Mouse (Mus musculus) liver, adult 2 months (tissue): ENCODE results near the gene Mttp. TPM values are rescaled to one million over a fixed set of nuclear protein-coding genes. Genes with fewer than 3 reads are reported as not detected.
A peak's percentile ranks its signal among the peaks of the same experiment; 100 is the strongest.

Experiments
- DNase-seq: peaks from one replicate; pipeline ENCODE4 v3.0.0-alpha.2; 2011; ENCODE audit warnings: low read depth, low spot score; ENCODE audit errors: extremely low read depth
- H3K27ac ChIP-seq: fragments of 200-500 bp; replicated peaks from 2 replicates; pipeline ENCODE4 v1.5.1; 2012; ENCODE audit warnings: low read depth, mild to moderate bottlenecking, control low read depth, inconsistent platforms, low read length; ENCODE audit not compliant: insufficient read depth
- H3K27me3 ChIP-seq: fragments of 200-500 bp; 2 replicates; pipeline ENCODE4 v1.6.1; 2012; ENCODE audit warnings: mild to moderate bottlenecking, moderate library complexity, low read length, inconsistent platforms; ENCODE audit not compliant: control insufficient read depth, insufficient read depth
- H3K36me3 ChIP-seq: fragments of 200-500 bp; 2 replicates; pipeline ENCODE4 v1.6.1; 2012; ENCODE audit warnings: low read length, inconsistent platforms; ENCODE audit not compliant: control insufficient read depth, insufficient read depth
- H3K4me1 ChIP-seq: fragments of 200-500 bp; 2 replicates; pipeline ENCODE4 v1.6.1; 2011; ENCODE audit warnings: low read length; ENCODE audit not compliant: control insufficient read depth, insufficient read depth
- H3K4me3 ChIP-seq: fragments of 200-500 bp; 2 replicates; pipeline ENCODE4 v1.5.1; 2011; ENCODE audit warnings: low read depth, mild to moderate bottlenecking, control low read depth, low read length, moderate library complexity; ENCODE audit not compliant: insufficient read depth
- H3K79me2 ChIP-seq: fragments of 200-500 bp; 2 replicates; pipeline ENCODE4 v1.6.1; 2012; ENCODE audit warnings: inconsistent platforms, mild to moderate bottlenecking, low read length, moderate library complexity; ENCODE audit not compliant: control insufficient read depth, insufficient read depth
- H3K9ac ChIP-seq: fragments of 200-500 bp; 2 replicates; pipeline ENCODE4 v1.6.1; 2012; ENCODE audit warnings: low read depth, mild to moderate bottlenecking, control low read depth, inconsistent platforms, low read length
- CTCF ChIP-seq: fragments of 200-500 bp; IDR thresholded peaks from 2 replicates; pipeline ENCODE4 v1.5.1; 2011; ENCODE audit warnings: low read depth, low read length, control low read depth
- POLR2A ChIP-seq: fragments of 200-500 bp; IDR thresholded peaks from 2 replicates; pipeline ENCODE4 v1.6.1; 2011; ENCODE audit warnings: low read length, control low read depth; ENCODE audit not compliant: insufficient read depth; ENCODE audit errors: extremely low read depth
- WGBS: fragments of 180-500 bp; shearing (Covaris S2); methylation state at CpG from one replicate; pipeline ENCODE4 v1.1.7; 2018; 5-methylcytosine and 5-hydroxymethylcytosine counted together
- polyA plus RNA-seq: library from polyadenylated mRNA; depleted of rRNA; stranded (reverse); fragments of >200 nt; gene quantifications from 2 replicates; pipeline ENCODE4 v1.2.3, GENCODE M21; 2012
- total RNA-seq: library from RNA; depleted of rRNA; stranded (reverse); fragments of >200 nt; gene quantifications from 2 replicates; pipeline ENCODE4 v1.2.3, GENCODE M21; 2014

The Mttp gene
- total and polyA plus RNA-seq, 2 experiments, result 51.7 to 204 TPM

DNA sequence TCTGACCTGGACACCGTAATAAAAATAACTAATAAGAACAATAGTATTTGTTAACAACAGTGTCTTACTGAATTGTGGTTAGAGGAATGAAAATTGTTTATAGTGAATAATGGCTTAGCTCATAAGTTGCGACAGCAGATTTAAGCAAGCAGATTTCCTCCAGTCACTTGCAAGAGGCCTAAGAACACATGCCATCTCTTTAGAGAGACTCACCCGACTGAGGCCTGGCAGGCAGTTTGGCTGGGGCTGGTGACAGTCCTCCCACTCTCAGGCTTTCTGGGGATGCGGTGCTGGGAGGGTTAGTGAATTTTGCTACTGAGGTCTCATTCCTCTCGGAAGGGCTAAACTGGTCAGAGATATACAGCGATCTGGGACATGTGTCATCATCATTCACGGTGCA lies 38.6 kb upstream of the Mttp start:
- 92% methylated on average over 7 of the region's 7 CpGs for WGBS
- Histone ChIP-seq H3K27ac (no peak overlapping the region), H3K79me2 (no peaks in the 10 kb centered on the region), H3K9ac (no peak overlapping the region), H3K27me3 (no peaks in the 10 kb centered on the region), H3K36me3 (no peaks in the 10 kb centered on the region), H3K4me3 (no peak overlapping the region), H3K4me1 (no peaks in the 10 kb centered on the region)
- no peak for DNase-seq
- TF ChIP-seq CTCF, result no peak
- no peak for TF ChIP-seq POLR2A

- TF ChIP-seq POLR2A (no peak), CTCF (no peak)
- H3K79me2 ChIP-seq, result no peaks in the 10 kb centered on the region
- H3K4me3 ChIP-seq, result no peak overlapping the region
- H3K9ac ChIP-seq, result no peak overlapping the region
- 67% methylated on average over 2 of the region's 2 CpGs for WGBS
- H3K27me3 ChIP-seq, result no peaks in the 10 kb centered on the region
- no peaks in the 10 kb centered on the region for H3K36me3 ChIP-seq
- H3K4me1 ChIP-seq, result no peaks in the 10 kb centered on the region
- peak; percentile 7 for DNase-seq
- no peak overlapping the region for H3K27ac ChIP-seq
Observed at GRCm38 (mm10) chr3:138182019-138182418, 37.3 kb upstream of the Mttp start.

DNA sequence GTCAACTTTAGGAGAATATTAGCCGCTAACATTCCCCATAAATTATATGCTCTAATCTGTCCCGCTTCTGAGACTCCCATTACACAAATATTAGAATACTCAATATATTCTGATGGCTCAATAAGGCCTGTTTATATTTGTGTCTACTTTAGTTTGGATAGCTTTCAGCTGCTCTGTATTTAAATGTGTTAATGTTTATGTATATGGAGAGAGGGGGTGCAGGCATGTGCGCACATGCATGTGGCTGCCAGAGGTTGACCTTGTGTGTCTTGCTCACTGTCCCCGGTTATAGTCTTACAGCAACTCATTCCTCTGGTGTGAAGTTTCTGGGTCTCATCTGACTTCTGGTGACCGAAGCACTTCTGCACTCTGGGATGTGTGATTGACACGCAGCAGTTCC lies 30.8 kb upstream of the Mttp start:
- no peak overlapping the region for H3K4me3 ChIP-seq
- no peaks in the 10 kb centered on the region for H3K79me2 ChIP-seq
- H3K4me1 ChIP-seq, result no peaks in the 10 kb centered on the region
- H3K27me3 ChIP-seq, result no peaks in the 10 kb centered on the region
- WGBS, result 85% methylated on average over 6 of the region's 6 CpGs
- no peak for TF ChIP-seq POLR2A
- TF ChIP-seq CTCF, result no peak
- no peak for DNase-seq
- no peaks in the 10 kb centered on the region for H3K36me3 ChIP-seq
- no peak overlapping the region for H3K27ac ChIP-seq
- H3K9ac ChIP-seq, result no peak overlapping the region

DNA sequence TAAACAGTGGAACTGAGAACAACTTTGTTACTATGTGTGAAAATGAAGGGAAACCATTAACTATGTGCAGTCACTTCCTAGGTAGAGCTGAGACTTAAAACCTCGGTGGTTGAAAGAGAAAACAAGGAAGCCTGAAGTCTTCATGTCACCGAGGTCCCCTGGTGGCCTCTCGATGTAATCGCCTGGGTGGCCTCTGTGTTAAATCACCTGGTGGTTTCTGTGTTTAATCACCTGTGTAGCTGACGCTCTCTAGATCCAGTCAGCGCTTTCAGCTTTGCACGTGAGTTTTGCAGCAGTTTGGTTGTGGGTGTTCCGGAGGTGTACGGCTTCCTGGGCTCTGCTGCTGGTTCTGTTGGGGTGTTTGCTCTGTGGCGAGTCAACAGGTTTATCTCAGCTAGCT lies 28.5 kb upstream of the Mttp start:
- no peak for DNase-seq
- no peak overlapping the region for H3K9ac ChIP-seq
- no peaks in the 10 kb centered on the region for H3K4me1 ChIP-seq
- no peak overlapping the region for H3K27ac ChIP-seq
- H3K36me3 ChIP-seq, result no peaks in the 10 kb centered on the region
- H3K27me3 ChIP-seq, result no peaks in the 10 kb centered on the region
- WGBS, result 81% methylated on average over 10 of the region's 10 CpGs
- H3K79me2 ChIP-seq, result no peaks in the 10 kb centered on the region
- TF ChIP-seq POLR2A (no peak), CTCF (no peak)
- no peak overlapping the region for H3K4me3 ChIP-seq

DNA sequence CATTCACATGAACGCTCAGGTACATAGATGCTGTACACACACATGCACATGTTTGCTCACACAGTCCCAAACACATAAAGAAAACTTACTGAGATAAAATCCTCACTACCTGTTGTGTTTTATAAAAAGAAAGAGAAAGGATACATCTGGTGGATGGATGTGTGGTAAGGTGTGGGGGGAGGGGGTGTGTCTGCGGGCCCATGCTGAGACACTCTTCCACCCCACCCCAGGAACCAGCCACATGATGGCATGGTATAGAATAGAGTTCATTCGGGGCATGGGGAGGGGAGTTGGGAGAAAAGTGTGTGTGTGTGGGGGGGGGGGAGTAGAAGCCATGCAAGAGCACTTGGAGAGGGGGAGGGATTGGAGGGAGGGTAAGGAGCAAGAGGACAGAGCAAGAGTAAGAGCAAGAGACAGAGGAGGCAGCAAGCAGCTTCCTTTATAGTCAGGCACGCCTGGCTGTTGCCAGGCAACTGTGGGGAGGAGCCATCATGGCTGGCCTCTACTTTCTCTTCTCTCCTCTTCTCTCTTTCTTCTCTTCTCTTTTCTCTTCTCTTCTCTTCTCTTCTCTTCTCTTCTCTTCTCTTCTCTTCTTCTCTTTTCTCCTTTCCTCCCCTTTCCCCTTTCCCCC lies 17.9 kb upstream of the Mttp start:
- H3K27ac ChIP-seq, result no peak overlapping the region
- no peak overlapping the region for H3K9ac ChIP-seq
- no peak for DNase-seq
- no peaks in the 10 kb centered on the region for H3K27me3 ChIP-seq
- 73% methylated on average over 4 of the region's 4 CpGs for WGBS
- H3K4me3 ChIP-seq, result no peak overlapping the region
- H3K79me2 ChIP-seq, result no peaks in the 10 kb centered on the region
- no peaks in the 10 kb centered on the region for H3K4me1 ChIP-seq
- TF ChIP-seq POLR2A (no peak), CTCF (no peak)
- no peaks in the 10 kb centered on the region for H3K36me3 ChIP-seq

DNA sequence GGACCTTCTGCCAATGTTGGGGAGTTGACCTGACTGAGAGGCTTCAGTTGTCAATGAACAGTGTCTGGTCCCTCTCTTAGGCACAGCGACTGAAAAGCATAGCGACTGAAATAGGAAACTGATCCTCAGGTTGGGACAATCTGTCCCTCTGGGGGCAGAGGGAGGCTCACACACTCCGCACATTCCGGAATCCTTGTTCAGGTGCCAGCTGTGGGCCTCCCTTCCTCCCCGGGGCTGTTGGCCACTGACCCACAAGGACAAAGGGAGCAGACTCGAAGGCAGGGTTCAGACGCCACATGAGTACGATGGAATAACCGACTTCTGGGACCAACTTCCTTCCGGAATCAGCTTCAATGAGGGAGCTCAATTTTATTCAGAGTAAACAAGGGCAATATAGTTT lies 16.9 kb upstream of the Mttp start:
- Histone ChIP-seq H3K27ac (no peak overlapping the region), H3K9ac (no peak overlapping the region), H3K4me3 (no peak overlapping the region), H3K4me1 (no peaks in the 10 kb centered on the region), H3K36me3 (0 out of 2 replicates have a peak, but pooled peaks cover 2% of the 10 kb centered on the region), H3K79me2 (no peaks in the 10 kb centered on the region), H3K27me3 (no peaks in the 10 kb centered on the region)
- TF ChIP-seq POLR2A, result no peak
- no peak for TF ChIP-seq CTCF
- DNase-seq, result no peak
- 88% methylated on average over 10 of the region's 10 CpGs for WGBS
